Mouse (Mus musculus) MEL (cell line): Measurements from ENCODE around the gene Csmd2. TPM values are rescaled to one million over a fixed set of nuclear protein-coding genes. Genes with fewer than 3 reads are reported as not detected.
A peak's percentile ranks its signal among the peaks of the same experiment; 100 is the strongest.

Source experiments
- DNase-seq: peaks from one replicate; pipeline ENCODE4 v3.0.0; 2011; ENCODE audit warnings: low read depth, low spot score
- H3K27ac ChIP-seq: 2 replicates; pipeline ENCODE4 v1.5.1; 2012; ENCODE audit warnings: low read depth, mild to moderate bottlenecking, control low read depth, low read length, moderate library complexity; ENCODE audit not compliant: control insufficient read depth
- H3K27me3 ChIP-seq, 2 experiments: fragments of 150-350 bp in 1 of 2; sonication (generic) in 1 of 2; 2 replicates each; pipeline ENCODE4 v1.6.1; 2012; ENCODE audit warnings: low read length in 2 of 2, mild to moderate bottlenecking in 2 of 2, improper control_type of control experiment in 1 of 2, moderate library complexity in 1 of 2; ENCODE audit not compliant: insufficient read depth in 2 of 2, control insufficient read depth in 1 of 2
- H3K36me3 ChIP-seq, 2 experiments: 2 replicates each; pipeline ENCODE4 v1.6.1; 2012 to 2014; ENCODE audit warnings: low read length in 2 of 2, improper control_type of control experiment in 1 of 2, inconsistent platforms in 1 of 2, mild to moderate bottlenecking in 1 of 2; ENCODE audit not compliant: insufficient read depth in 2 of 2, control insufficient read depth in 1 of 2
- H3K4me1 ChIP-seq, 2 experiments: fragments of 150-350 bp in 1 of 2; sonication (generic) in 1 of 2; 2 replicates each; pipeline ENCODE4 v1.6.1; 2012; ENCODE audit warnings: low read length in 2 of 2, improper control_type of control experiment in 1 of 2, mild to moderate bottlenecking in 1 of 2; ENCODE audit not compliant: insufficient read depth in 2 of 2, control insufficient read depth in 1 of 2
- H3K4me3 ChIP-seq, 2 experiments: fragments of 150-350 bp in 1 of 2; sonication (generic) in 1 of 2; 2 replicates each; pipeline ENCODE4 v1.5.1; 2012; ENCODE audit warnings: low read depth in 2 of 2, low read length in 2 of 2, mild to moderate bottlenecking in 2 of 2, moderate library complexity in 2 of 2, control low read depth in 1 of 2, improper control_type of control experiment in 1 of 2; ENCODE audit not compliant: control insufficient read depth in 1 of 2, insufficient read depth in 1 of 2
- H3K79me2 ChIP-seq: 2 replicates; pipeline ENCODE4 v1.6.1; 2012; ENCODE audit warnings: mild to moderate bottlenecking, low read length, moderate library complexity; ENCODE audit not compliant: control insufficient read depth, poor library complexity, insufficient read depth
- H3K9ac ChIP-seq: 2 replicates; pipeline ENCODE4 v1.6.1; 2012; ENCODE audit warnings: low read depth, mild to moderate bottlenecking, control low read depth, low read length, moderate library complexity; ENCODE audit not compliant: control insufficient read depth, poor library complexity, severe bottlenecking
- H3K9me3 ChIP-seq: fragments of 150-350 bp; sonication (generic); replicated peaks from 2 replicates; pipeline ENCODE4 v1.6.1; 2012; ENCODE audit warnings: mild to moderate bottlenecking, low read length, improper control_type of control experiment, moderate library complexity; ENCODE audit not compliant: insufficient read depth
- CTCF ChIP-seq, 3 experiments: IDR thresholded peaks in 2 of 3; conservative IDR thresholded peaks in 1 of 3; 2 replicates each; pipeline ENCODE4 v1.5.1; 2011 to 2012; ENCODE audit warnings: low read length in 3 of 3, low read depth in 2 of 3, mild to moderate bottlenecking in 2 of 3, improper control_type of control experiment in 1 of 3, inconsistent platforms in 1 of 3, mixed read lengths in 1 of 3, moderate library complexity in 1 of 3; ENCODE audit not compliant: control insufficient read depth in 1 of 3, insufficient read depth in 1 of 3, poor library complexity in 1 of 3, severe bottlenecking in 1 of 3
- MEF2A ChIP-seq: IDR thresholded peaks from 2 replicates; pipeline ENCODE4 v1.6.1; 2014; ENCODE audit warnings: low read depth, mild to moderate bottlenecking, inconsistent platforms, low read length, improper control_type of control experiment; ENCODE audit not compliant: poor library complexity, insufficient replicate concordance, severe bottlenecking; ENCODE audit errors: extremely low read depth
- MXI1 ChIP-seq: IDR thresholded peaks from 2 replicates; pipeline ENCODE4 v1.6.1; 2011; ENCODE audit warnings: mild to moderate bottlenecking, low read depth, low read length, improper control_type of control experiment
- MYC ChIP-seq: IDR thresholded peaks from 2 replicates; pipeline ENCODE4 v1.6.1; 2011; ENCODE audit warnings: low read depth, mild to moderate bottlenecking, low read length, improper control_type of control experiment, moderate library complexity
- NELFE ChIP-seq: IDR thresholded peaks from 2 replicates; pipeline ENCODE4 v1.6.1; 2011; ENCODE audit warnings: low read depth, low read length, improper control_type of control experiment
- RCOR1 ChIP-seq: IDR thresholded peaks from 2 replicates; pipeline ENCODE4 v1.6.1; 2012; ENCODE audit warnings: low read depth, mild to moderate bottlenecking, inconsistent platforms, low read length, improper control_type of control experiment
- SIN3A ChIP-seq: IDR thresholded peaks from 2 replicates; pipeline ENCODE4 v1.6.1; 2012; ENCODE audit warnings: low read length, improper control_type of control experiment, inconsistent platforms
- TBP ChIP-seq: IDR thresholded peaks from 2 replicates; pipeline ENCODE4 v1.8.0; 2011; ENCODE audit warnings: low read depth, low read length, improper control_type of control experiment
- TCF12 ChIP-seq: IDR thresholded peaks from 2 replicates; pipeline ENCODE4 v1.6.1; 2014; ENCODE audit warnings: low read depth, mild to moderate bottlenecking, inconsistent platforms, low read length, improper control_type of control experiment, moderate library complexity
- UBTF ChIP-seq: IDR thresholded peaks from 2 replicates; pipeline ENCODE4 v1.6.1; 2012; ENCODE audit warnings: low read depth, mild to moderate bottlenecking, inconsistent platforms, low read length, improper control_type of control experiment, moderate library complexity, borderline replicate concordance; ENCODE audit not compliant: insufficient read depth
- USF1 ChIP-seq: IDR thresholded peaks from 2 replicates; pipeline ENCODE4 v1.6.1; 2014; ENCODE audit warnings: low read depth, mild to moderate bottlenecking, inconsistent platforms, low read length, improper control_type of control experiment, moderate library complexity
- USF2 ChIP-seq, 2 experiments: IDR thresholded peaks; 2 replicates each; pipeline ENCODE4 v1.6.1; 2011 to 2012; ENCODE audit warnings: improper control_type of control experiment in 2 of 2, low read length in 2 of 2, borderline replicate concordance in 1 of 2, inconsistent platforms in 1 of 2, low read depth in 1 of 2, mild to moderate bottlenecking in 1 of 2; ENCODE audit not compliant: insufficient read depth in 1 of 2
- ZMIZ1 ChIP-seq: IDR thresholded peaks from 2 replicates; pipeline ENCODE4 v1.6.1; 2012; ENCODE audit warnings: low read depth, mild to moderate bottlenecking, inconsistent platforms, low read length, improper control_type of control experiment, moderate library complexity
- ZNF384 ChIP-seq: IDR thresholded peaks from 2 replicates; pipeline ENCODE4 v1.6.1; 2012; ENCODE audit warnings: low read depth, mild to moderate bottlenecking, inconsistent platforms, low read length, improper control_type of control experiment
- polyA plus RNA-seq, 2 experiments: library from polyadenylated mRNA; stranded (reverse) in 1 of 2; unstranded in 1 of 2; fragments of >175 nt in 1 of 2; fragments of >200 nt in 1 of 2; gene quantifications; 2 replicates each; pipeline versions ENCODE4 v1.2.1 to v1.2.4; 2012; ENCODE audit warnings: low replicate concordance in 2 of 2, low read depth in 1 of 2; ENCODE audit not compliant: insufficient read length in 2 of 2, insufficient read depth in 1 of 2, missing spikeins in 1 of 2
- total RNA-seq: library from RNA; depleted of rRNA; stranded (reverse); fragments of 300-350 nt; gene quantifications from 2 replicates; pipeline ENCODE4 v1.2.3, GENCODE M21; 2012

Csmd2 gene
- total and polyA plus RNA-seq, 3 experiments = not detected

GRCm38 (mm10) chr4:128123281-128123680 is 135.6 kb downstream of the Csmd2 start:
- no peak for TF ChIP-seq MEF2A
- TF ChIP-seq UBTF = no peak
- no peak for TF ChIP-seq ZNF384
- no peak for TF ChIP-seq RCOR1
- TF ChIP-seq MYC = no peak
- TF ChIP-seq MXI1 = no peak
- no peak for TF ChIP-seq TCF12
- TF ChIP-seq NELFE = no peak
- no peak for TF ChIP-seq CTCF (IDR thresholded peaks at IDR 0.05 in 2 of 3, conservative IDR thresholded peaks at IDR 0.05 in 1 of 3; ENCODE audit: control insufficient read depth in 1 of 3, insufficient read depth in 1 of 3, low read depth in 2 of 3, low read length in 3 of 3, poor library complexity in 1 of 3, severe bottlenecking in 1 of 3)
- TF ChIP-seq USF2 (IDR thresholded peaks at IDR 0.05; ENCODE audit: borderline replicate concordance in 1 of 2, insufficient read depth in 1 of 2, low read depth in 1 of 2, low read length in 2 of 2) = no peak
- TF ChIP-seq SIN3A = no peak
- TF ChIP-seq, all 39 proteins: peak for 0
- no peaks in the 10 kb centered on the region for H3K4me1 ChIP-seq
- no peaks in the 10 kb centered on the region for H3K9me3 ChIP-seq
- no peaks in the 10 kb centered on the region for H3K27me3 ChIP-seq
- H3K9ac ChIP-seq = no peak overlapping the region
- H3K36me3 ChIP-seq = no peaks in the 10 kb centered on the region
- no peaks in the 10 kb centered on the region for H3K79me2 ChIP-seq
- no peak overlapping the region for H3K27ac ChIP-seq
- no peak overlapping the region for H3K4me3 ChIP-seq
- DNase-seq = no peak

- no peak for DNase-seq
- H3K4me1 ChIP-seq = no peaks in the 10 kb centered on the region
- no peak overlapping the region for H3K27ac ChIP-seq
- TF ChIP-seq ZMIZ1 = no peak
- 0 out of 6 replicates have a peak, but pooled peaks of 1 of the 3 experiments have one; percentile 16 for TF ChIP-seq CTCF (IDR thresholded peaks at IDR 0.05 in 2 of 3, conservative IDR thresholded peaks at IDR 0.05 in 1 of 3; ENCODE audit: control insufficient read depth in 1 of 3, insufficient read depth in 1 of 3, low read depth in 2 of 3, low read length in 3 of 3, poor library complexity in 1 of 3, severe bottlenecking in 1 of 3)
- H3K36me3 ChIP-seq = no peaks in the 10 kb centered on the region
- H3K27me3 ChIP-seq = no peaks in the 10 kb centered on the region
- H3K4me3 ChIP-seq = no peak overlapping the region
- H3K79me2 ChIP-seq = no peaks in the 10 kb centered on the region
- H3K9ac ChIP-seq = no peak overlapping the region
- H3K9me3 ChIP-seq = no peaks in the 10 kb centered on the region
Measured at GRCm38 (mm10) chr4:128124738-128125137, 137.1 kb downstream of the Csmd2 start.

GRCm38 (mm10) chr4:128128546-128128945 is 140.9 kb downstream of the Csmd2 start:
- no peaks in the 10 kb centered on the region for H3K27me3 ChIP-seq
- no peak for TF ChIP-seq USF2 (IDR thresholded peaks at IDR 0.05; ENCODE audit: borderline replicate concordance in 1 of 2, insufficient read depth in 1 of 2, low read depth in 1 of 2, low read length in 2 of 2)
- TF ChIP-seq NELFE = no peak
- TF ChIP-seq USF1 = no peak
- TF ChIP-seq TBP = no peak
- no peaks in the 10 kb centered on the region for H3K79me2 ChIP-seq
- no peak for DNase-seq
- no peak overlapping the region for H3K4me3 ChIP-seq
- no peaks in the 10 kb centered on the region for H3K36me3 ChIP-seq
- H3K4me1 ChIP-seq = no peaks in the 10 kb centered on the region
- H3K27ac ChIP-seq = no peak overlapping the region
- no peaks in the 10 kb centered on the region for H3K9me3 ChIP-seq
- no peak overlapping the region for H3K9ac ChIP-seq
